In genomic region chr9:53257772-53258171, GRCm38 (mm10) we compare ENCODE assay signal across 15 mouse cellular contexts. TPM values are rescaled to one million over a fixed set of nuclear protein-coding genes. Genes with fewer than 3 reads are reported as not detected.
DNase-seq lines count a peak whose midpoint lies in the region; ATAC-seq and TF ChIP-seq lines count a peak whose summit lies in the region.
"Had no signal": no experiment of that assay in that cellular context is flagged by ENCODE, and none has a peak within 500 bp of the region (broad histone marks: within the 10 kb centered on the region; RNA-seq: fewer than 3 reads in every experiment).

No protein-coding gene starts in this region.

- no peak overlapping the region for H3K27ac ChIP-seq in hindbrain, embryonic 13.5 days
- H3K27ac ChIP-seq in hindbrain, embryonic 14.5 days, result no peak overlapping the region
- no peak overlapping the region; the same call in 1 of the 2 replicates for H3K27ac ChIP-seq in ES-E14 (ENCODE audit: insufficient read depth, low read depth, low read length, poor library complexity, severe bottlenecking)
- peak overlapping the region; percentile 65 for H3K27ac ChIP-seq in embryonic facial prominence, embryonic 15.5 days (replicated peaks)
- H3K27ac ChIP-seq: liver, embryonic 12.5 days; neural tube, embryonic 12.5 days had no signal

- in situ Hi-C loops in ES-E14 (cut with MboI; ENCODE audit: low sequenced_read_pairs in 2 of 2, unreplicated experiment in 2 of 2), result loop anchor here (5.0 to 25.0 kb wide), 2 partner anchors 130 kb away; partner anchors contain the start of gene Kdelc2 (in 1 of the 2)

- WGBS in hindbrain, embryonic 13.5 days, result 0% methylated on average over 3 of the region's 3 CpGs
- WGBS in hindbrain, embryonic 14.5 days, result 0% methylated on average over 3 of the region's 3 CpGs
- WGBS in embryonic facial prominence, embryonic 15.5 days, result 17% methylated on average over 3 of the region's 3 CpGs

- H3K27me3 ChIP-seq in hindbrain, embryonic 13.5 days, result no peaks in the 10 kb centered on the region
- H3K27me3 ChIP-seq in hindbrain, embryonic 14.5 days (ENCODE audit: control insufficient read depth, insufficient read depth, low read length), result no peaks in the 10 kb centered on the region
- H3K27me3 ChIP-seq in megakaryocyte, embryonic 14.5 days (replicated peaks), result no peaks in the 10 kb centered on the region
- no peaks in the 10 kb centered on the region for H3K27me3 ChIP-seq in embryonic facial prominence, embryonic 15.5 days
- H3K27me3 ChIP-seq: liver, embryonic 12.5 days; neural tube, embryonic 12.5 days had no signal

- no peak overlapping the region for H3K4me3 ChIP-seq in hindbrain, embryonic 13.5 days
- H3K4me3 ChIP-seq in hindbrain, embryonic 14.5 days (replicated peaks; ENCODE audit: low read length), result no peak overlapping the region
- peak overlapping the region; percentile 50 for H3K4me3 ChIP-seq in megakaryocyte, embryonic 14.5 days (replicated peaks)
- no peak overlapping the region for H3K4me3 ChIP-seq in ES-E14 (ENCODE audit: insufficient read depth in 1 of 2, low read depth in 1 of 2, low read length in 2 of 2, poor library complexity in 1 of 2, severe bottlenecking in 1 of 2)
- no peak overlapping the region for H3K4me3 ChIP-seq in embryonic facial prominence, embryonic 15.5 days (replicated peaks)
- H3K4me3 ChIP-seq: liver, embryonic 12.5 days; neural tube, embryonic 12.5 days had no signal

- no peaks in the 10 kb centered on the region for H3K9me3 ChIP-seq in hindbrain, embryonic 13.5 days
- H3K9me3 ChIP-seq in hindbrain, embryonic 14.5 days (ENCODE audit: control insufficient read depth, low read length), result no peaks in the 10 kb centered on the region
- H3K9me3 ChIP-seq in megakaryocyte, embryonic 14.5 days, result no peaks in the 10 kb centered on the region
- H3K9me3 ChIP-seq in ES-E14 (ENCODE audit: control insufficient read depth, insufficient read depth, low read depth, low read length), result no peaks in the 10 kb centered on the region
- no peaks in the 10 kb centered on the region for H3K9me3 ChIP-seq in embryonic facial prominence, embryonic 15.5 days (replicated peaks)
- H3K9me3 ChIP-seq: liver, embryonic 12.5 days; neural tube, embryonic 12.5 days had no signal

- no peaks in the 10 kb centered on the region for H3K36me3 ChIP-seq in hindbrain, embryonic 13.5 days
- H3K36me3 ChIP-seq in hindbrain, embryonic 14.5 days (replicated peaks; ENCODE audit: control insufficient read depth, insufficient read depth), result no peaks in the 10 kb centered on the region
- H3K36me3 ChIP-seq in megakaryocyte, embryonic 14.5 days (replicated peaks; ENCODE audit: low read length), result no peaks in the 10 kb centered on the region
- H3K36me3 ChIP-seq in ES-E14 (ENCODE audit: control insufficient read depth, insufficient read depth, low read length, poor library complexity, severe bottlenecking), result no peaks in the 10 kb centered on the region
- no peaks in the 10 kb centered on the region for H3K36me3 ChIP-seq in embryonic facial prominence, embryonic 15.5 days
- H3K36me3 ChIP-seq: liver, embryonic 12.5 days; neural tube, embryonic 12.5 days had no signal

- peaks cover 8% of the 10 kb centered on the region; the same call in 1 of the 2 replicates for H3K4me1 ChIP-seq in hindbrain, embryonic 13.5 days (replicated peaks)
- H3K4me1 ChIP-seq in hindbrain, embryonic 14.5 days (replicated peaks; ENCODE audit: control insufficient read depth, insufficient read depth, low read length), result 0 out of 2 replicates have a peak, but pooled peaks cover 4% of the 10 kb centered on the region
- peaks cover 47% of the 10 kb centered on the region for H3K4me1 ChIP-seq in megakaryocyte, embryonic 14.5 days
- H3K4me1 ChIP-seq in ES-E14 (ENCODE audit: control insufficient read depth in 2 of 2, insufficient read depth in 2 of 2, low read length in 2 of 2, poor library complexity in 1 of 2), result peaks cover 0 to 12% of the 10 kb centered on the region in 2 experiments; a peak in 2 of 4 replicates
- peaks cover 9% of the 10 kb centered on the region for H3K4me1 ChIP-seq in embryonic facial prominence, embryonic 15.5 days
- H3K4me1 ChIP-seq: liver, embryonic 12.5 days had no signal

- H3K9ac ChIP-seq in hindbrain, embryonic 13.5 days, result peak overlapping the region; percentile 51
- H3K9ac ChIP-seq in hindbrain, embryonic 14.5 days, result no peak overlapping the region
- H3K9ac ChIP-seq in ES-E14 (ENCODE audit: insufficient read depth, low read depth, low read length, poor library complexity, severe bottlenecking), result no peak overlapping the region
- H3K9ac ChIP-seq in embryonic facial prominence, embryonic 15.5 days, result no peak overlapping the region
- H3K9ac ChIP-seq: liver, embryonic 12.5 days; neural tube, embryonic 12.5 days had no signal

- no peak overlapping the region for H3K4me2 ChIP-seq in hindbrain, embryonic 13.5 days
- H3K4me2 ChIP-seq in hindbrain, embryonic 14.5 days (replicated peaks), result no peak overlapping the region
- H3K4me2 ChIP-seq in embryonic facial prominence, embryonic 15.5 days (replicated peaks), result no peak overlapping the region
- H3K4me2 ChIP-seq: liver, embryonic 12.5 days; neural tube, embryonic 12.5 days had no signal

- ATAC-seq in hindbrain, embryonic 13.5 days (ENCODE audit: low FRiP score), result no peak
- no peak for ATAC-seq in hindbrain, embryonic 14.5 days (ENCODE audit: low FRiP score)
- ATAC-seq in megakaryocyte, adult 5-6 weeks (ENCODE audit: poor library complexity, severe bottlenecking), result no peak
- ATAC-seq in embryonic facial prominence, embryonic 15.5 days (ENCODE audit: insufficient number of reproducible peaks, low FRiP score, low TSS enrichment, low read depth), result peak; percentile 65; the same call in 1 of the 2 replicates
- ATAC-seq: liver, embryonic 12.5 days had no signal

- DNase-seq in hindbrain, embryonic 14.5 days (ENCODE audit: low spot score), result no peak
- peak; percentile 25 for DNase-seq in ES-E14 (ENCODE audit: low read depth, low spot score)
- DNase-seq in cerebellum, postnatal 4 days (ENCODE audit: low spot score in 2 of 2), result no peak
- no peak for DNase-seq in testis, postnatal 14 days (ENCODE audit: low spot score)
- DNase-seq: B cell, adult 2 months; cerebellum, postnatal 14 days; kidney, postnatal 25 days; right cerebral cortex, postnatal 25 days; thymus, postnatal 25 days had no signal

TF ChIP-seq in ES-E14, 5 proteins besides CTCF, POLR2A, EP300 and RAD21:
- TF ChIP-seq HCFC1 (IDR thresholded peaks at IDR 0.05; ENCODE audit: borderline replicate concordance, insufficient read depth, low read length) (no peak), ZC3H11A (IDR thresholded peaks at IDR 0.05; ENCODE audit: borderline replicate concordance, low read depth, low read length) (no peak), ZNF384 (IDR thresholded peaks at IDR 0.05; ENCODE audit: low read depth, low read length) (no peak), MAFK (IDR thresholded peaks at IDR 0.05; ENCODE audit: insufficient read depth, low read depth, low read length) (no peak), CHD2 (IDR thresholded peaks at IDR 0.05; ENCODE audit: low read depth, low read length) (no peak)

RNA-seq across cellular contexts. Expression of gene Ddx10, which starts 9.9 kb away (rescaled TPM):
- polyA plus RNA-seq in hindbrain, embryonic 13.5 days (2015; fragmentation: Nextera tagmentation; extraction: Ambion mirVana), result 24.5 and 24.7 TPM in 2 replicates
- polyA plus RNA-seq in hindbrain, embryonic 14.5 days (2014; fragmentation: Nextera tagmentation; extraction: Ambion mirVana), result 25.1 and 27.6 TPM in 2 replicates
- polyA plus RNA-seq in megakaryocyte, embryonic 14.5 days (2012; ENCODE audit: insufficient read depth, low replicate concordance), result 3.9 and 4.8 TPM in 2 replicates
- total RNA-seq in megakaryocyte, adult 5-6 weeks (2015), result 24.0 and 24.7 TPM in 2 replicates
- 28.8 and 33.9 TPM in 2 replicates for total RNA-seq in megakaryocyte, adult 5-6 weeks (2017)
- 32.0 and 46.7 TPM in 2 replicates for total RNA-seq in ES-E14 (2012; rRNA removed)
- polyA plus RNA-seq in embryonic facial prominence, embryonic 15.5 days (2015; fragmentation: Nextera tagmentation; extraction: Ambion mirVana), result 23.4 and 26.0 TPM in 2 replicates

RNA-seq across cellular contexts. Expression of gene Exph5, which starts 43.7 kb away (rescaled TPM):
- 0.06 and 0.25 TPM in 2 replicates for polyA plus RNA-seq in hindbrain, embryonic 13.5 days (2015; fragmentation: Nextera tagmentation; extraction: Ambion mirVana)
- polyA plus RNA-seq in hindbrain, embryonic 14.5 days (2014; fragmentation: Nextera tagmentation; extraction: Ambion mirVana), result 0.35 and 0.53 TPM in 2 replicates
- 0.36 TPM in 1 of 2 replicates, not detected in the other for polyA plus RNA-seq in megakaryocyte, embryonic 14.5 days (2012; ENCODE audit: insufficient read depth, low replicate concordance)
- not detected in 2 replicates for total RNA-seq in megakaryocyte, adult 5-6 weeks (2015)
- total RNA-seq in megakaryocyte, adult 5-6 weeks (2017), result 0.11 TPM in 1 of 2 replicates, not detected in the other
- 0.21 and 0.27 TPM in 2 replicates for total RNA-seq in ES-E14 (2012; rRNA removed)
- polyA plus RNA-seq in embryonic facial prominence, embryonic 15.5 days (2015; fragmentation: Nextera tagmentation; extraction: Ambion mirVana), result 2.3 and 2.4 TPM in 2 replicates
